Mouse (Mus musculus) G1E (cell line): ENCODE measurements around the gene Tsx. TPM values are rescaled to one million over a fixed set of nuclear protein-coding genes. Genes with fewer than 3 reads are reported as not detected.

ENCODE experiments used
- ATAC-seq: 2 replicates; pipeline ENCODE4 v1.8.0; 2016; ENCODE audit warnings: mild to moderate bottlenecking; ENCODE audit not compliant: insufficient number of reproducible peaks, poor library complexity, low FRiP score, severe bottlenecking; ENCODE audit errors: extremely low read depth
- DNase-seq: peaks from one replicate; pipeline ENCODE4 v3.0.0; 2012; ENCODE audit warnings: low spot score
- H3K27me3 ChIP-seq: 2 replicates; pipeline ENCODE4 v1.6.1; 2012; ENCODE audit warnings: mild to moderate bottlenecking, low read length, inconsistent platforms; ENCODE audit not compliant: insufficient read depth
- H3K36me3 ChIP-seq: replicated peaks from 2 replicates; pipeline ENCODE3; 2012; ENCODE audit warnings: mild to moderate bottlenecking, inconsistent platforms
- H3K4me1 ChIP-seq: 2 replicates; pipeline ENCODE4 v1.6.1; 2012; ENCODE audit warnings: low read depth, low read length, inconsistent platforms, mixed read lengths; ENCODE audit not compliant: insufficient read depth
- H3K4me3 ChIP-seq: 2 replicates; pipeline ENCODE4 v1.5.1; 2012; ENCODE audit warnings: low read depth, mild to moderate bottlenecking, inconsistent platforms, low read length, moderate library complexity, mixed read lengths
- H3K9me3 ChIP-seq: replicated peaks from 2 replicates; pipeline ENCODE4 v1.6.1; 2012; ENCODE audit warnings: inconsistent platforms
- CTCF ChIP-seq: IDR thresholded peaks from 2 replicates; pipeline ENCODE4 v1.5.1; 2012; ENCODE audit warnings: low read depth, low read length, inconsistent platforms, mixed read lengths
- GATA1 ChIP-seq: IDR thresholded peaks from 2 replicates; pipeline ENCODE4 v1.6.1; 2012; ENCODE audit warnings: borderline replicate concordance, low read length, inconsistent platforms, mixed read lengths
- GATA2 ChIP-seq: IDR thresholded peaks from 2 replicates; pipeline ENCODE4 v1.6.1; 2012; ENCODE audit warnings: low read depth, low read length, inconsistent platforms, borderline replicate concordance
- POLR2AphosphoS5 ChIP-seq: IDR thresholded peaks from 2 replicates; pipeline ENCODE4 v1.6.1; 2012; ENCODE audit warnings: low read depth, low read length, inconsistent platforms; ENCODE audit not compliant: insufficient replicate concordance
- TAL1 ChIP-seq: conservative IDR thresholded peaks from 2 replicates; pipeline ENCODE4 v1.6.1; 2012; ENCODE audit warnings: low read depth, low read length, inconsistent platforms, mixed read lengths
- polyA plus RNA-seq: library from polyadenylated mRNA; stranded (reverse); fragments of >175 nt; gene quantifications from 2 replicates; pipeline ENCODE4 v1.2.3, GENCODE M21; 2012
- total RNA-seq, 2 experiments: library from RNA; stranded (forward) in 1 of 2; stranded (reverse) in 1 of 2; fragments of 200-1000 nt in 1 of 2; fragments of >200 nt in 1 of 2; fragmentation: Nextera tagmentation in 1 of 2; gene quantifications; 2 replicates each; pipeline ENCODE4 v1.2.3; 2014 to 2017

Tsx gene
- total RNA-seq (2014; fragmentation: Nextera tagmentation) = not detected in 2 replicates
- total RNA-seq (2017) = not detected in 2 replicates
- not detected in 2 replicates for polyA plus RNA-seq

DNA sequence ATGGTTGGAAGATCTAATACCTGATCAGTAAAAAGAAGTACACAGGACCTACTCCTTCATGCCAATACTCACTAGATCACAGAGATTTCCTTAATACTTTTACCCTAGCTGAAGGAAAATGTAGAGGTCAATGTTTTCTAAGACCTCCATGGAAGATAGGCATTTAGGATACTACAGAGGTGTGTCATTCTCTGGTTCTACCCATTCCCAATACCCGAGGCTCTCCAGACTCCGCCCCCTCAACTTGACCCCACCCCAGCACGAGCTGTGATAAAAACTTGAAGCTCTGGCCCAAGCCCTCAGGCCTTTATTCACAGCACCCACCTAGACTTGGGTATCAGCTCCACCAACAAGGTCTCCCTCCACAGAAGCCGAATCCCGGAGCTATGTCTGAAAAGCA, at the start of gene Tsx:
Gene Tsx, plus strand, starts transcription at position 301 of the 400 bp plus-strand sequence.
- Histone ChIP-seq H3K36me3 (no peaks in the 10 kb centered on the region), H3K4me1 (no peaks in the 10 kb centered on the region), H3K4me3 (no peak within 1 kb of the TSS), H3K9me3 (no peaks in the 10 kb centered on the region), H3K27me3 (no peaks in the 10 kb centered on the region)
- no peak for TF ChIP-seq GATA2
- no peak for TF ChIP-seq GATA1
- no peak for DNase-seq
- no peak for ATAC-seq

DNA sequence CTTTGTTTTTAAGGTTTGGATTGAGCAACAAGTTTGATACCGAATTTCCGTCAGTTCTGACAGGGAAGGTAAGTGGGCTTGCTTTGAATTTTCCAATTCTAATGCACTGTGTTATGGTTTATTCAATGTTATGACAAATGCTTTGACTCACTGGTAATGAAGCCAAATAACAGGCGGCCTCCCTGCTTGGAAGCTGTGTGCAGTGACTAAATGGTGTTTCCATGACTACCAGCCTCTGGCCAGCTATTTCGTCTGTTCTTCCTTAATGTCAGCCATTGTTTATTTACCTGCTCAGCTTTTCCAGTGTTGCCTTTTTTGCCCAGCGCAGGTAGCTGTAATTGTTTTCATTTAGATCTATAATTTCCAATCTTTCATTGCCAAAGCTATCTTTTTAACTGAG, 48.1 kb upstream of the Tsx start:
- ATAC-seq = no peak
- Histone ChIP-seq H3K36me3 (no peaks in the 10 kb centered on the region), H3K9me3 (no peaks in the 10 kb centered on the region), H3K27me3 (no peaks in the 10 kb centered on the region), H3K4me1 (no peaks in the 10 kb centered on the region), H3K4me3 (no peak overlapping the region)
- TF ChIP-seq POLR2AphosphoS5 = no peak
- TF ChIP-seq GATA2 = no peak
- no peak for TF ChIP-seq TAL1
- TF ChIP-seq GATA1 = no peak
- no peak for TF ChIP-seq CTCF
- no peak for DNase-seq

DNA sequence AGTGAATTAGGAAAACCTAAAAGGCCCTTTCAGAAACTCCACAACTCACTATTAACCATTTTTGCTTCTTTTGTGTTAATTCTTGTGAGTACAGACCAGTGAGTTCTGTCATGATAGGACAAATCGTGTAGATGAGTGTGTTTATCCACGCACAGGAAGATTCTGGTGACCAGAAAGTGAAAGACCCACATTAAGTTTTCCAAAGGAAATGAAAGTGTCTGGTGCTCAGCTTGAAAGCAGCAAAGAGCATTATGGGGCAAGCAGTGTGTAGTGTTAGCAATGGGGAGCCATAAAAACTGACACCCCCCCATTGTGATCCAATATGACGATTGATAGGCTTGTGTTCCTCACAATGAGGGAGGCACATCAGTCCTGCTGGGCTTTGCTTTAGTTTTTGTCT, 45.6 kb upstream of the Tsx start:
- TF ChIP-seq GATA2 (no peak), GATA1 (no peak), TAL1 (no peak), POLR2AphosphoS5 (no peak), CTCF (no peak)
- no peak overlapping the region for H3K4me3 ChIP-seq
- no peaks in the 10 kb centered on the region for H3K27me3 ChIP-seq
- ATAC-seq (no peak), DNase-seq (no peak)
- no peaks in the 10 kb centered on the region for H3K36me3 ChIP-seq
- H3K4me1 ChIP-seq = no peaks in the 10 kb centered on the region
- no peaks in the 10 kb centered on the region for H3K9me3 ChIP-seq

DNA sequence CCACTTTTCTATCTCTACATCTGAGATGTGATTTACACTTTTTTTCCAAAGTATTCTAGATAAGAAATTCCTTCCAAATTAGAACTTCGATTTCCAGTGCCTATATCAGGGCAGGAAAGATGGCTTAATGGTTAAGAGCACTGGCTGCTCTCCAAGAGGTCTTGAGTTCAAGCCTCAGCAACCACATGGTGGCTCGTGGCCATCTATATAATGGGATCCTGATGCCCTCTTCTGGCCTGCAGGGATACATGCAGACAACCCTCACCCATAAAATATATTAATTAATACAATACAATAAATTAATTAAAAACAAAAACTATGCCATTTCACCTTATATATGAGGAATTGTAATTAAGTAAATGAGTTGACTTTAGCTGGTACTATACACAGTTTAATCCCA, 43.0 kb upstream of the Tsx start:
- H3K4me3 ChIP-seq = no peak overlapping the region

DNA sequence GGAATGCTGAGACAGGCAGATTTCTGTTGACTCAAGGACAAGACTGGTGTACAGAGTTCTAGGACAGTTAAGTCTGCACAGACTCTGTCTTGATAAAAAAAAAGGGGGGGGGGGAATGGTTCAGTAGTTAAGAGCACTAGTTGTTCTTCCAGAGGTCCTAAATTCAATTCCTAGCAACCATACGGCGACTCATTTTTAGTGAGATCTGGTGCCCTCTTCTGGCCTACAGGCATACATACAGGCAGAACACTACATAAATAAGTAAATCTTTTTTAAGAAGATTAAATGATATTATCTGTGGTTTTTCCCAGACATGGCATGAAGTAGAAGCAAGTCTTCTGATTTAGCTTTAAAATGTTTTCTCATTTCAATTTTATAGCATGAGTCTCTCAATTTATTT, 42.6 kb upstream of the Tsx start:
- DNase-seq = no peak
- no peaks in the 10 kb centered on the region for H3K9me3 ChIP-seq
- no peaks in the 10 kb centered on the region for H3K4me1 ChIP-seq
- no peaks in the 10 kb centered on the region for H3K27me3 ChIP-seq
- H3K36me3 ChIP-seq = no peaks in the 10 kb centered on the region
- no peak for ATAC-seq
- H3K4me3 ChIP-seq = no peak overlapping the region
- TF ChIP-seq TAL1 = no peak

More for the DNA sequence above, 43.0 kb upstream of the Tsx start:
- H3K4me1 ChIP-seq = no peaks in the 10 kb centered on the region
- H3K36me3 ChIP-seq = no peaks in the 10 kb centered on the region
- no peak for TF ChIP-seq CTCF
- no peak for TF ChIP-seq GATA1
- no peak for TF ChIP-seq POLR2AphosphoS5
- TF ChIP-seq GATA2 = no peak
- no peak for TF ChIP-seq TAL1
- no peaks in the 10 kb centered on the region for H3K9me3 ChIP-seq
- H3K27me3 ChIP-seq = no peaks in the 10 kb centered on the region
- ATAC-seq = no peak
- DNase-seq = no peak

DNA sequence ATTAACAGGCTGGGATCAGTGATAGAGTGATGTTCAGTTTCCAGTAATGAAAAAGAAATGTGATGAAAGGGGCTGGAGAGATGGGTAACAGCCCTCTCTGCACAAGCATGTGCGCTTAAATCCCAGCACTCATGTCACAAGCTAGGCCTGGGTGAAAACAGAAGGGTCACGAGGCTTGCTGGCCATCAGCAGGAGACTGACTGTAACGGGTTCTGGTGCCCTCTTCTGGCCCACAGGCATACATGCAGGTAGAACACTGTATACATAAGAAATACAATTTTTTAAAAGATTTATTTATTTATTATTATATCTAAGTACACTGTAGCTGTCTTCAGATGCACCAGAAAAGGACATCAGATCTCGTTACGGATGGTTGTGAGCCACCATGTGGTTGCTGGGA, 40.0 kb upstream of the Tsx start:
- Histone ChIP-seq H3K4me3 (no peak overlapping the region), H3K36me3 (no peaks in the 10 kb centered on the region), H3K27me3 (no peaks in the 10 kb centered on the region), H3K9me3 (no peaks in the 10 kb centered on the region), H3K4me1 (no peaks in the 10 kb centered on the region)
- TF ChIP-seq POLR2AphosphoS5 (no peak), GATA2 (no peak)
- DNase-seq = no peak
- no peak for ATAC-seq

DNA sequence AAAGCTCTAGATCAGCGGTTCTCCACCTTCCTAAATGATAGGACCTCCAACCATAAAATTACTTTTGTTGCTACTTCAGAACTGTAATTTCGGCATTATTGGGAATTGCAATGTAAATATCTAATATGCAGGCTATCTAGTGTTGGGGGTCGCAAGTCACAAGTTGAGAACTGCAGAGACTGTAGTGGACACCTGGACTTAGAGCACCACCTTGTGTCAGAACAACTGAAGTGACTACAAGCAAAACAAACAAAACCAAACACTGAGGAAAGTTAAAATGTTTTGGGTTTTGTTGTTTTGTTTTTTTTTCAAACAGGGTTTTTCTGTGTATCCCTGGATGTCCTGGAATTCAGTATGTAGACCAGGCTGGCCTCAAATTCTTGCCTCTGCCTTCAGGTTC, 29.7 kb upstream of the Tsx start:
- TF ChIP-seq TAL1 (no peak), GATA1 (no peak), GATA2 (no peak)
- no peaks in the 10 kb centered on the region for H3K27me3 ChIP-seq

More for the DNA sequence above, 29.7 kb upstream of the Tsx start:
- no peaks in the 10 kb centered on the region for H3K9me3 ChIP-seq
- no peak overlapping the region for H3K4me3 ChIP-seq
- no peak for ATAC-seq
- no peaks in the 10 kb centered on the region for H3K36me3 ChIP-seq
- no peak for DNase-seq
- H3K4me1 ChIP-seq = no peaks in the 10 kb centered on the region
